Comparison of ENCODE assay signal across 9 mouse cellular contexts in the genomic region with DNA sequence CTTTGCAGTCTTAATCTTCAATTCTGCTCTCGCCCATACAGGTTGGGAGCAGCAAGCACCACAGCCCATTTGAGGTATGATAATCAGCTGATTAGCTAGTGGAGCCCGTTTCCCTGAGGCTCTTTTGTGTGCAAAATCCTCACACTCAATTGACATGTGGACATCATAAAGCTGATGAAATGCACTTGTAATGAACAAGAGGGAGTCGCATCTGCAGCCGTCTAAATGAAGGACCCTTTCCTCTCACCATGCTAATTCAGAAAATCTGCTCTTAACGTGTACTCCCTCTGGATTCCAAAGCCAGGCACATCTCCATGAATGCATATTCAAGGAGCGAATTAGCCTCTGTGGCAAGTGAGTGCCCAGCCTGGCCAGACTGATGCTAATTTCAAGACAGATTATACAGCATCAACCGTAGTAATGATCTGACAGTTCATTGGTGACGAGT.
DNase-seq lines count a peak whose midpoint lies in the region; ATAC-seq and TF ChIP-seq lines count a peak whose summit lies in the region.
"Had no signal": no experiment of that assay in that cellular context is flagged by ENCODE, and none has a peak within 500 bp of the region (broad histone marks: within the 10 kb centered on the region; RNA-seq: fewer than 3 reads in every experiment).

No protein-coding gene starts in this region.

- intact Hi-C loops in heart, adult 2 months (cut with DNase I), result no loop called here

- H3K9ac ChIP-seq in heart, adult 2 months (ENCODE audit: low read depth, low read length), result no peak overlapping the region
- H3K9ac ChIP-seq in forebrain, postnatal 0 days, result no peak overlapping the region
- H3K9ac ChIP-seq in midbrain, embryonic 12.5 days (replicated peaks), result no peak overlapping the region

- peaks cover 5% of the 10 kb centered on the region for H3K27me3 ChIP-seq in heart, adult 2 months (ENCODE audit: control insufficient read depth, insufficient read depth, low read length)
- H3K27me3 ChIP-seq in forebrain, postnatal 0 days (ENCODE audit: insufficient read depth, low read length), result no peaks in the 10 kb centered on the region
- H3K27me3 ChIP-seq in midbrain, embryonic 12.5 days, result peaks cover 22% of the 10 kb centered on the region

- TF ChIP-seq POLR2A in heart, adult 2 months (IDR thresholded peaks at IDR 0.05; ENCODE audit: insufficient read depth, low read depth, low read length), result no peak

- H3K4me2 ChIP-seq in forebrain, postnatal 0 days (ENCODE audit: low read depth), result peak overlapping the region; percentile 58
- H3K4me2 ChIP-seq in midbrain, embryonic 12.5 days (replicated peaks), result peak overlapping the region; percentile 58

- 40% methylated on average over 8 of the region's 8 CpGs for WGBS in heart, adult 2 months
- WGBS in forebrain, postnatal 0 days, result 5% methylated on average over 8 of the region's 8 CpGs
- WGBS in midbrain, embryonic 12.5 days, result 5% methylated on average over 8 of the region's 8 CpGs

- H3K9me3 ChIP-seq in forebrain, postnatal 0 days (ENCODE audit: low read length), result no peaks in the 10 kb centered on the region
- no peaks in the 10 kb centered on the region for H3K9me3 ChIP-seq in midbrain, embryonic 12.5 days

- TF ChIP-seq CTCF in heart, adult 2 months (IDR thresholded peaks at IDR 0.05), result no peak
- TF ChIP-seq CTCF in forebrain, postnatal 0 days (IDR thresholded peaks at IDR 0.05; ENCODE audit: low read depth), result no peak

- no peak for TF ChIP-seq EP300 in heart, adult 2 months (IDR thresholded peaks at IDR 0.05; ENCODE audit: insufficient read depth, low read depth, low read length)

- DNase-seq in heart, adult 11 months, result peak; percentile 71
- DNase-seq in heart, adult 2 months, result no peak
- DNase-seq in embryo, embryonic 10 days (ENCODE audit: low spot score), result peak; percentile 41
- no peak for DNase-seq in forebrain, postnatal 0 days
- no peak for DNase-seq in layer of hippocampus, postnatal 36 days
- DNase-seq: lung, postnatal 14 days had no signal

- no peak overlapping the region for H3K27ac ChIP-seq in heart, adult 2 months
- H3K27ac ChIP-seq in forebrain, postnatal 0 days (ENCODE audit: low read depth, low read length), result no peak overlapping the region
- H3K27ac ChIP-seq in midbrain, embryonic 12.5 days (replicated peaks), result peak overlapping the region; percentile 70

- H3K79me2 ChIP-seq in heart, adult 2 months (replicated peaks; ENCODE audit: control insufficient read depth, insufficient read depth, low read length), result no peaks in the 10 kb centered on the region

- no peaks in the 10 kb centered on the region for H3K36me3 ChIP-seq in heart, adult 2 months (ENCODE audit: control insufficient read depth, insufficient read depth, low read length)
- H3K36me3 ChIP-seq in forebrain, postnatal 0 days (ENCODE audit: insufficient read depth), result no peaks in the 10 kb centered on the region
- no peaks in the 10 kb centered on the region for H3K36me3 ChIP-seq in midbrain, embryonic 12.5 days

- ATAC-seq in forebrain, postnatal 0 days, result no peak
- peak; percentile 71 for ATAC-seq in midbrain, embryonic 12.5 days (ENCODE audit: low FRiP score, low read depth)
- no peak for ATAC-seq in megakaryocyte, adult 5-6 weeks (ENCODE audit: poor library complexity, severe bottlenecking)
- ATAC-seq in inflammation-experienced regulatory T-cells, adult 6 months, result no peak

- no peaks in the 10 kb centered on the region for H3K4me1 ChIP-seq in heart, adult 2 months (ENCODE audit: control insufficient read depth, insufficient read depth, low read length)
- H3K4me1 ChIP-seq in forebrain, postnatal 0 days (ENCODE audit: insufficient read depth), result peaks cover 11% of the 10 kb centered on the region
- peaks cover 37% of the 10 kb centered on the region for H3K4me1 ChIP-seq in midbrain, embryonic 12.5 days

- H3K4me3 ChIP-seq in heart, adult 2 months, result no peak overlapping the region
- 0 out of 2 replicates have a peak overlapping the region, but pooled peaks have one; percentile 2 for H3K4me3 ChIP-seq in forebrain, postnatal 0 days (ENCODE audit: low read depth, low read length)
- peak overlapping the region; percentile 30 for H3K4me3 ChIP-seq in midbrain, embryonic 12.5 days

Comparison
In these comparisons a context has a peak if more than half of its experiments do, and no peak if none do; other contexts are left out.
1. DNase-seq: peak in heart, adult 11 months (single experiment) and embryo, embryonic 10 days (single experiment); none in heart, adult 2 months (0 of 2), forebrain, postnatal 0 days (single experiment) and layer of hippocampus, postnatal 36 days (0 of 2).